Mouse (Mus musculus) lung, embryonic 15.5 days (tissue): ENCODE measurements around the gene Gpd1. TPM values are rescaled to one million over a fixed set of nuclear protein-coding genes. Genes with fewer than 3 reads are reported as not detected.
"Not testable (repeated sequence)": the region's sequence is repeated elsewhere in the genome, so short reads cannot be mapped to it uniquely, and the experiment has no call there.

ENCODE experiments used
- ATAC-seq: fragments of 200-750 bp; cut with Nextera tagmentation; 2 replicates; pipeline ENCODE4 v1.8.0; 2017; ENCODE audit warnings: moderate number of reproducible peaks, borderline replicate concordance; ENCODE audit not compliant: low FRiP score, low TSS enrichment; ENCODE audit errors: extremely low read depth
- H3K27ac ChIP-seq: fragments of 300-500 bp; sonication (generic); 2 replicates; pipeline ENCODE4 v1.5.1; 2015; ENCODE audit warnings: moderate library complexity, mild to moderate bottlenecking, inconsistent platforms
- H3K27me3 ChIP-seq: fragments of 300-500 bp; sonication (generic); 2 replicates; pipeline ENCODE4 v1.6.1; 2015; ENCODE audit warnings: inconsistent platforms
- H3K36me3 ChIP-seq: fragments of 300-500 bp; sonication (generic); 2 replicates; pipeline ENCODE4 v1.6.1; 2015; ENCODE audit warnings: inconsistent platforms
- H3K4me1 ChIP-seq: fragments of 300-500 bp; sonication (generic); 2 replicates; pipeline ENCODE4 v1.6.1; 2015; ENCODE audit warnings: inconsistent platforms
- H3K4me2 ChIP-seq: fragments of 300-500 bp; sonication (generic); 2 replicates; pipeline ENCODE4 v1.6.1; 2015; ENCODE audit warnings: inconsistent platforms, mild to moderate bottlenecking, moderate library complexity
- H3K4me3 ChIP-seq: fragments of 300-500 bp; sonication (generic); 2 replicates; pipeline ENCODE4 v1.5.1; 2015; ENCODE audit warnings: mild to moderate bottlenecking, inconsistent platforms
- H3K9ac ChIP-seq: fragments of 300-500 bp; sonication (generic); 2 replicates; pipeline ENCODE4 v1.6.1; 2015; ENCODE audit warnings: inconsistent platforms
- H3K9me3 ChIP-seq: fragments of 300-500 bp; sonication (generic); 2 replicates; pipeline ENCODE4 v1.6.1; 2016; ENCODE audit warnings: inconsistent platforms
- WGBS: fragments of 180-500 bp; shearing (Covaris S2); methylation state at CpG from one replicate; pipeline ENCODE4 v1.1.7; 2015; 5-methylcytosine and 5-hydroxymethylcytosine counted together
- polyA plus RNA-seq: library from polyadenylated mRNA; unstranded; fragments of >200 nt; fragmentation: Nextera tagmentation; extraction: Ambion mirVana; gene quantifications from 2 replicates; pipeline ENCODE4 v1.2.1, GENCODE M21; 2015

Gene Gpd1
- polyA plus RNA-seq, 1 experiment from 2014 or later, result 0.82 TPM

GRCm38 (mm10) chr15:99736675-99737074 lies 19.4 kb downstream of the Gpd1 start:
- H3K27ac ChIP-seq, result no peak overlapping the region
- ATAC-seq, result no peak
- H3K4me1 ChIP-seq, result no peaks in the 10 kb centered on the region
- H3K4me3 ChIP-seq, result no peak overlapping the region
- H3K27me3 ChIP-seq, result no peaks in the 10 kb centered on the region
- no peak overlapping the region for H3K9ac ChIP-seq
- no peak overlapping the region for H3K4me2 ChIP-seq
- peaks cover 71% of the 10 kb centered on the region for H3K36me3 ChIP-seq
- 88% methylated on average over 11 of the region's 11 CpGs for WGBS
- H3K9me3 ChIP-seq, result no peaks in the 10 kb centered on the region

GRCm38 (mm10) chr15:99740229-99740628 lies 22.9 kb downstream of the Gpd1 start:
- Histone ChIP-seq H3K27ac (no peak overlapping the region), H3K4me2 (no peak overlapping the region), H3K9ac (no peak overlapping the region), H3K27me3 (no peaks in the 10 kb centered on the region), H3K4me3 (no peak overlapping the region), H3K36me3 (peaks cover 71% of the 10 kb centered on the region), H3K9me3 (no peaks in the 10 kb centered on the region), H3K4me1 (no peaks in the 10 kb centered on the region)
- 89% methylated on average over 4 of the region's 4 CpGs for WGBS
- ATAC-seq, result no peak

GRCm38 (mm10) chr15:99754204-99754603 lies 36.9 kb downstream of the Gpd1 start:
- Histone ChIP-seq H3K4me3 (no peak overlapping the region), H3K27ac (no peak overlapping the region), H3K4me1 (no peaks in the 10 kb centered on the region), H3K36me3 (0 out of 2 replicates have a peak, but pooled peaks cover 1% of the 10 kb centered on the region), H3K9me3 (no peaks in the 10 kb centered on the region), H3K9ac (no peak overlapping the region), H3K27me3 (no peaks in the 10 kb centered on the region), H3K4me2 (no peak overlapping the region)
- ATAC-seq, result no peak
- WGBS, result 52% methylated on average over 3 of the region's 3 CpGs

GRCm38 (mm10) chr15:99767467-99767866 lies 50.2 kb downstream of the Gpd1 start:
- H3K27me3 ChIP-seq, result no peaks in the 10 kb centered on the region
- 91% methylated on average over 4 of the region's 4 CpGs for WGBS
- H3K9me3 ChIP-seq, result no peaks in the 10 kb centered on the region
- no peak overlapping the region for H3K27ac ChIP-seq
- no peak overlapping the region for H3K4me3 ChIP-seq
- no peaks in the 10 kb centered on the region for H3K36me3 ChIP-seq
- no peak overlapping the region for H3K9ac ChIP-seq
- 0 out of 2 replicates have a peak, but pooled peaks cover 10% of the 10 kb centered on the region for H3K4me1 ChIP-seq
- ATAC-seq, result no peak
- H3K4me2 ChIP-seq, result no peak overlapping the region

GRCm38 (mm10) chr15:99768761-99769160 lies 51.4 kb downstream of the Gpd1 start:
- Histone ChIP-seq H3K9me3 (no peaks in the 10 kb centered on the region), H3K36me3 (no peaks in the 10 kb centered on the region), H3K4me3 (no peak overlapping the region), H3K27me3 (no peaks in the 10 kb centered on the region), H3K4me1 (0 out of 2 replicates have a peak, but pooled peaks cover 10% of the 10 kb centered on the region), H3K4me2 (no peak overlapping the region), H3K9ac (no peak overlapping the region), H3K27ac (no peak overlapping the region)
- WGBS, result 93% methylated on average over 1 of the region's 1 CpGs
- no peak for ATAC-seq

GRCm38 (mm10) chr15:99771004-99771500 lies 53.7 kb downstream of the Gpd1 start:
- Histone ChIP-seq H3K4me1 (0 out of 2 replicates have a peak, but pooled peaks cover 10% of the 10 kb centered on the region), H3K4me3 (peak overlapping the region; percentile 61), H3K9ac (peak overlapping the region; percentile 82), H3K9me3 (no peaks in the 10 kb centered on the region), H3K27me3 (no peaks in the 10 kb centered on the region), H3K4me2 (peak overlapping the region; percentile 79), H3K27ac (peak overlapping the region; percentile 91), H3K36me3 (no peaks in the 10 kb centered on the region)
- 4% methylated on average over 5 of the region's 5 CpGs for WGBS
- no peak for ATAC-seq

- Histone ChIP-seq H3K36me3 (no peaks in the 10 kb centered on the region), H3K4me1 (0 out of 2 replicates have a peak, but pooled peaks cover 10% of the 10 kb centered on the region), H3K4me3 (peak overlapping the region; percentile 61), H3K4me2 (peak overlapping the region; percentile 79), H3K27ac (peak overlapping the region; percentile 91), H3K9me3 (no peaks in the 10 kb centered on the region), H3K27me3 (no peaks in the 10 kb centered on the region), H3K9ac (peak overlapping the region; percentile 82)
- WGBS, result 2% methylated on average over 58 of the region's 59 CpGs
- ATAC-seq, result peak; percentile 76
Observed at GRCm38 (mm10) chr15:99771601-99772276, 54.4 kb downstream of the Gpd1 start.

GRCm38 (mm10) chr15:99772277-99772880 lies 55.1 kb downstream of the Gpd1 start:
- H3K9ac ChIP-seq, result peak overlapping the region; percentile 82
- peak overlapping the region; percentile 91 for H3K27ac ChIP-seq
- H3K27me3 ChIP-seq, result no peaks in the 10 kb centered on the region
- no peaks in the 10 kb centered on the region for H3K36me3 ChIP-seq
- H3K4me1 ChIP-seq, result 0 out of 2 replicates have a peak, but pooled peaks cover 10% of the 10 kb centered on the region
- WGBS, result 0% methylated on average over 38 of the region's 41 CpGs
- peak; percentile 98 for ATAC-seq
- peak overlapping the region; percentile 79 for H3K4me2 ChIP-seq
- H3K4me3 ChIP-seq, result peak overlapping the region; percentile 61
- H3K9me3 ChIP-seq, result no peaks in the 10 kb centered on the region

- not testable (repeated sequence) for ATAC-seq
- peak within 1 kb of the TSS; percentile 82 for H3K9ac ChIP-seq
Observed at GRCm38 (mm10) chr15:99772881-99772924, 55.4 kb downstream of the Gpd1 start, which contains the start of gene Cers5. Gene Cers5 (minus strand): TSS chr15:99772885.

GRCm38 (mm10) chr15:99772925-99773324 lies 55.6 kb downstream of the Gpd1 start:
- Histone ChIP-seq H3K36me3 (no peaks in the 10 kb centered on the region), H3K27me3 (no peaks in the 10 kb centered on the region), H3K9ac (no peak overlapping the region), H3K9me3 (no peaks in the 10 kb centered on the region), H3K4me3 (no peak overlapping the region), H3K27ac (peak overlapping the region; percentile 91; the same call in 1 of the 2 replicates), H3K4me2 (peak overlapping the region; percentile 79; the same call in 1 of the 2 replicates), H3K4me1 (0 out of 2 replicates have a peak, but pooled peaks cover 10% of the 10 kb centered on the region)
- WGBS, result 19% methylated on average over 3 of the region's 3 CpGs
- no peak for ATAC-seq

More at GRCm38 (mm10) chr15:99772881-99772924, 55.4 kb downstream of the Gpd1 start, which contains the start of gene Cers5:
- not testable (repeated sequence) for H3K4me1 ChIP-seq, H3K27me3 ChIP-seq, H3K9me3 ChIP-seq, H3K36me3 ChIP-seq
- peak within 1 kb of the TSS; percentile 79 for H3K4me2 ChIP-seq
- peak within 1 kb of the TSS; percentile 61 for H3K4me3 ChIP-seq
- peak within 1 kb of the TSS; percentile 91 for H3K27ac ChIP-seq
